Mouse (Mus musculus) embryo, embryonic 10 days (tissue): ENCODE measurements at regions not wholly inside any gene's neighbourhood (a gene's known extent, or its start where the extent isn't known, plus 50 kb on each side); places are given as distances from the start of the nearest gene placed in this dataset.
A peak's percentile ranks its signal among the peaks of the same experiment; 100 is the strongest.

Source experiments
- DNase-seq: peaks from one replicate; pipeline ENCODE4 v3.0.0-alpha.2; 2015; ENCODE audit warnings: low spot score

GRCm38 (mm10) chr15:47386881-47387399 lies 6497.8 kb upstream of the Gm7489 start:
- peak; percentile 8 for DNase-seq
